Mouse (Mus musculus): Measurements from ENCODE around the gene Fopnl. TPM values are rescaled to one million over a fixed set of nuclear protein-coding genes. Genes with fewer than 3 reads are reported as not detected.

Fopnl gene
- total RNA-seq, 2 experiments from 2014 or later = 65.5 to 73.3 TPM

GRCm38 (mm10) chr16:14262410-14262809 is 54.8 kb downstream of the Fopnl start:
- Histone ChIP-seq H3K27ac (peak overlapping the region; percentile 54), H3K4me3 (no peak overlapping the region)
- TF ChIP-seq CTCF (IDR thresholded peaks at IDR 0.05) = no peak
- intact Hi-C loops (cut with DNase I) = no loop called here
- no peak for DNase-seq

GRCm38 (mm10) chr16:14258856-14259255 is 58.3 kb downstream of the Fopnl start:
- no peak for TF ChIP-seq CTCF (IDR thresholded peaks at IDR 0.05)
- intact Hi-C loops (cut with DNase I) = no loop called here
- Histone ChIP-seq H3K27ac (peak overlapping the region; percentile 68), H3K4me3 (no peak overlapping the region)
- peak; percentile 84 for DNase-seq

GRCm38 (mm10) chr16:14253586-14253985 is 63.6 kb downstream of the Fopnl start:
- Histone ChIP-seq H3K4me3 (no peak overlapping the region), H3K27ac (peak overlapping the region; percentile 68)
- intact Hi-C loops (cut with DNase I) = no loop called here
- TF ChIP-seq CTCF (IDR thresholded peaks at IDR 0.05) = no peak
- DNase-seq = peak; percentile 45

GRCm38 (mm10) chr16:14252877-14253276 is 64.3 kb downstream of the Fopnl start:
- TF ChIP-seq CTCF (IDR thresholded peaks at IDR 0.05) = no peak
- intact Hi-C loops (cut with DNase I) = no loop called here
- Histone ChIP-seq H3K4me3 (no peak overlapping the region), H3K27ac (peak overlapping the region; percentile 68)
- DNase-seq = no peak

GRCm38 (mm10) chr16:14249913-14250312 is 67.3 kb downstream of the Fopnl start:
- no peak for TF ChIP-seq CTCF (IDR thresholded peaks at IDR 0.05)
- Histone ChIP-seq H3K27ac (peak overlapping the region; percentile 68), H3K4me3 (no peak overlapping the region)
- intact Hi-C loops (cut with DNase I) = no loop called here
- DNase-seq = no peak

Other genes with a start within 250 kb of the Fopnl start
- gene Nde1, start 154.1 kb downstream of the Fopnl start, total RNA-seq (2021) = 10 to 100 TPM; 29.9 to 32.2 TPM
- 10 to 100 TPM; 20.9 to 25.6 TPM for gene Marf1, start 154.1 kb downstream of the Fopnl start, total RNA-seq (2021)
- gene Myh11, start 26.0 kb downstream of the Fopnl start, total RNA-seq (2021) = 10 to 100 TPM; 19.1 to 20.1 TPM
- gene Abcc1, start 44.2 kb upstream of the Fopnl start, total RNA-seq (2021) = 10 to 100 TPM; 21.6 to 25.0 TPM
- not detected for gene A630010A05Rik, start 244.9 kb upstream of the Fopnl start, total RNA-seq (2021)